Mouse (Mus musculus): ENCODE measurements around the gene Chrna7. TPM values are rescaled to one million over a fixed set of nuclear protein-coding genes. Genes with fewer than 3 reads are reported as not detected.

The Chrna7 gene
- polyA plus RNA-seq (2014; fragmentation: Illumina TruSeq; extraction: RNeasy Lipid Tissue Mini Kit (QIAGEN cat#74804); ENCODE audit: insufficient read depth, low read depth, low replicate concordance): 0.17 TPM

GRCm38 (mm10) chr7:63212084-63212723 lies at the start of gene Chrna7:
Gene Chrna7, minus strand, starts transcription at chr7:63212569.

Other genes starting within 250 kb of the Chrna7 start
- gene Otud7a, start 232.2 kb upstream of the Chrna7 start, polyA plus RNA-seq (2014; fragmentation: Illumina TruSeq; extraction: RNeasy Lipid Tissue Mini Kit (QIAGEN cat#74804); ENCODE audit: insufficient read depth, low read depth, low replicate concordance): 0.08 TPM

Measured in lung, adult 10 weeks (tissue).